Mouse (Mus musculus): ENCODE data around the gene Lgals3bp. TPM values are rescaled to one million over a fixed set of nuclear protein-coding genes. Genes with fewer than 3 reads are reported as not detected.

Lgals3bp gene
- polyA plus RNA-seq, 1 experiment = 565 TPM

DNA sequence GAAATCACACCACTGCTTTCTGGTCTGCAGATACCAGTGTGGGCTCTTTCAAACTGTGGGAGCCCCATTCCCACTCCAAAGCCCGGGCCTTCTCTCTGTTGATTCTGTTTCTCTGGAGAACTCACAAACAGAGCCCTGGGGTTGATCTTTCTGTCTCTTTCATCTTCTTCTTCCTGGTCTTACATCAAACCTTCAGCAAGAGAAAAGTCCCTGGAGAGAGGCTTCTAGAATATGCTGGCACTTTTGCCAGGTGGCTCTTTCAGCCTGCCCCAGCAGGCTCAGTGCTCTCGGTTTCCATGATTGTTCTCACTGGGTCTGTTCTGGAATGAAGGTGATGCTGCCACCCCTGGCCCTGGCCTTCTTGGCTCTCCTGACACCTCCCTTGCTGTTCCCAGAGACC is 58.3 kb downstream of the Lgals3bp start:
- TF ChIP-seq CTCF (IDR thresholded peaks at IDR 0.05; ENCODE audit: borderline replicate concordance, control insufficient read depth, extremely low read depth, insufficient read depth, low read length, poor library complexity) (no peak), POLR2A (IDR thresholded peaks at IDR 0.05; ENCODE audit: control insufficient read depth, extremely low read depth, insufficient read depth, low read length, poor library complexity) (no peak)
- no peak overlapping the region for H3K4me3 ChIP-seq (ENCODE audit: control insufficient read depth, insufficient read depth, low read length)
- no peak for DNase-seq
- H3K4me1 ChIP-seq (replicated peaks; ENCODE audit: control insufficient read depth, insufficient read depth, low read length) = peaks cover 56% of the 10 kb centered on the region
- H3K36me3 ChIP-seq (ENCODE audit: control insufficient read depth, insufficient read depth, low read length) = no peaks in the 10 kb centered on the region
- no peak overlapping the region for H3K27ac ChIP-seq (ENCODE audit: control insufficient read depth, insufficient read depth, low read length)
- 73% methylated on average over 2 of the region's 2 CpGs for WGBS
- H3K27me3 ChIP-seq (ENCODE audit: control insufficient read depth, insufficient read depth, low read length) = no peaks in the 10 kb centered on the region

Other genes starting within 250 kb of the Lgals3bp start
- 66.7 and 70.0 TPM in 2 replicates for gene Cyth1, start 153.5 kb downstream of the Lgals3bp start, polyA plus RNA-seq (2012; rRNA removed)
- gene Usp36, start 111.8 kb downstream of the Lgals3bp start, polyA plus RNA-seq (2012; rRNA removed) = 28.8 and 34.6 TPM in 2 replicates
- gene Cep295nl, start 59.6 kb downstream of the Lgals3bp start, polyA plus RNA-seq (2012; rRNA removed) = 0.26 and 0.32 TPM in 2 replicates
- gene Timp2, start 46.4 kb downstream of the Lgals3bp start, polyA plus RNA-seq (2012; rRNA removed) = 72.6 and 78.8 TPM in 2 replicates
- gene Cant1, start 17.0 kb upstream of the Lgals3bp start, polyA plus RNA-seq (2012; rRNA removed) = 100 and 105 TPM in 2 replicates
- gene C1qtnf1, start 26.1 kb upstream of the Lgals3bp start, polyA plus RNA-seq (2012; rRNA removed) = 8.4 and 10.6 TPM in 2 replicates
- gene Engase, start 74.7 kb upstream of the Lgals3bp start, polyA plus RNA-seq (2012; rRNA removed) = 56.5 and 58.1 TPM in 2 replicates